Mouse (Mus musculus) spleen, postnatal 10 days (tissue): ENCODE data around the gene Tmppe.

Experiments
- DNase-seq, 2 experiments: peaks; one replicate each; pipeline ENCODE4 v3.0.0; 2021 to 2022; ENCODE audit warnings: low spot score in 2 of 2

Gene Tmppe

DNA sequence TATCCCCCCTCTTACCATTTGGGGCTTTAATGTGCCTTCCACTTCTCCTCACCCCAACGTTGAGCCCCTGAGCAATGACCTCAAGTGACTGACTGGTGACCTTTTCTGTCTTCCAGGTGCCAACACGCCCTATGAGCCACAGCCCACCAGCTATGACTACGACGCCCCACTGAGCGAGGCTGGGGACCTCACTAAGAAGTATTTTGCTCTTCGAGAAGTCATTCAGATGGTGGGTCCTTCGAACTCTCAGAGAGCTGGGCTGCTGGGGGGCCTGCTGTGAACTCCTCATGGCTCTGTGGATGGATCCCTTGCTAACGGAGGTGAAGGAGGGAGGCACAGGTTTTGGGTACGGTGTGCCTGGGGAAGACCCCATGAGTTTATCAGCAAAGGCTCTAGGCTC, 42.0 kb downstream of the Tmppe start:
- no peak for DNase-seq

DNA sequence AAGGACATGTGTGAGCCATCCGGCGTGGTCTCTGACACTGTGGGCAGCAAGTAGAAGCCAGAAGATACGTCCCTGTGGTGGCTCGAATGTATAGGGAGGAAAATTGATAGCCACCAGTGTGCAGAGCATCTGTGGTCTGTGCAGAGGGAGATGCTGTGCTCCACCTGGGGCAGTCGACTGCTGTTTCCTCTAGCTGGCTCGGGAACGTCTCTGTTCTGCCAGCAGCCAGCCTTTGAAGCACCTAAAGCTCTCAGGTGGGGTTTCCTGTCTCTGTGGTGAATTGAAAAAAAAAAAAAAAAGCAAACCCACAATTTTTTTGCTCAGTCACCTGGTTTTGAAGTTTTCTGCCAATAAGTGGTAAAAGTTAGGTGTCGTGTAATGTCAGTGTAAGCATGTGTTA, 42.4 kb downstream of the Tmppe start:
- no peak for DNase-seq

DNA sequence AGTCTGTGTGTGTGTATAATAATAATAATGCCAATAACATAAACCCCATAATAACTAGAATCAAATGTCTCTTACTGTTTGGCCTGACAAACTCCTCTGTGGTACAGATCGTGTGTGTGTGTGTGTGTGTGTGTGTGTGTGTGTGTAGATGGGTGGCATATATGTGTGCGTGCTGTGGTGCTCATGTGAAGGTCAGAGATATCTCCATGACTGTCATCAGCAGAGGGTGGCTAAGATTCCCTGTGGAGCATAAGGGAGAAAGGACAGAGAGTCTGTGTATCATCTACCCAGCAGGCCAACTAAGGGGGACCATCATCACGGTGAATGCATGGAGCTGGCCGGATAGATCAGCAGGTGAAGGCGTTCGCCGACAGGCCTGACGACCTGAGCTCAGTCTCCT, 46.0 kb downstream of the Tmppe start:
- DNase-seq: no peak

DNA sequence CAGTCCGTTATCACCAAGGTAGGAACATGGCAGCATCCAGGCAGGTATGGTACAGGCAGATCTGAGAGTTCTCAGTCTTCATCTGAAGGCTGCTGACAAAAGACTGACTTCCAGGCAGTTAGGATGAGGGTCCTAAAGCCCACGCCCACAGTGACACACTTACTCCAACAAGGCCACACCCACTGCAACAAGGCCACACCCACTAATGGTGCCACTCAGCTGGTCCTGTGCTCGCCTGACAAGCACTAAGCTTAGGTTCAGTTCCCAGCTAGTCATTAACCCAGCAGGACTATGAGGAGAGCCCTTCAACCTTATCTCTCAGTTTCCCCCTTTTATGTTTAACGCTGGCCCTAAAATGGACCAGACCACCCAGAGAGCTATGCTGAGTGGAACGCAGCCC, 47.8 kb downstream of the Tmppe start:
- no peak for DNase-seq

DNA sequence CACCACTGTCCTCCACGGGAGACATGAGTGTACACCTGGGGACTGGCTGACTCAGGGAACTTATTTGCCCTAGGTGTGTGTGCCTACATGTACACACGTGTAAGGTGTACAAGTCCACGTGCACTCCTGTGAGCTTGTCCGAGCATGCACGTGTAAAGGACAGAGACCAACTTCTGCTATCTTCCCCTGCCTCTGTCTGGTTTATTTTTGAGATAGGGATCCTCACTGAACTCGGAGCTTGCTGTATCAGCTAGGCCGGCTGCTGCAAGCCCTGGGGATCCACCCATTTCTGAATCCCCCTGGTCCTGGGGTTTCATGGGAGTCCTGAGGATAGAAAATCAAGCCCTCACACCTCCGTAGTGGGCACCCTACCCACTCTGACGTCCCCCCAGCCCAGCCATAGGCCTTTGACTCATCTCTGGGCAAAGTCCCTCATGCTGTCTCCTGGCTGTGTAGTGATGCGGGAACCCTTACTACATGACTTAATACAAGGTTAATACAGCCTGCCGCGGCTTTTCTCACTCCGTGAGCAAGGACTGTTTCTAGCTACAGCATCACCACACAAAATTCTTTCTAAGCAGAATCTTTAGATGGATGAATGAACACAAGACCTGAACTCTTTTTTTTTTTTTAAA, 48.3 kb downstream of the Tmppe start:
- DNase-seq: no peak

DNA sequence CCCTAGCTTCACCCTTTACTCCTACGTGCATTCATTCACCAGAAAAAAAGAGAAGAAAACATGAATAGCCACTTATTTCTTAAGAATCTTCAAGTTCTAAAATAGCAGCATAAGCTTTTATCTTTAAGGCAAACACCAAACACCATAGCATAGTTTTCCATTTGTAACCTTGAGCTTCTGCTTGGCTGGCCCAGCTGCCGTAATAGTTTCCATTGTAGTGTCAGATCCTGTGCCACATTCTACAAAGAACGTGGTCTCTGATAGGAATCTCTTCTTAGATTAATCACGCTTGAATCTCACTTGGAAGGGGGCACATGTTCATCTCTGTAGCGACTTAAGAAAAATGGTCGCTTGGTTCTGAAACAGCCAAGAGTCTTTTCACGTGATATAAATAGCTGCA, 50.7 kb downstream of the Tmppe start:
- no peak for DNase-seq

DNA sequence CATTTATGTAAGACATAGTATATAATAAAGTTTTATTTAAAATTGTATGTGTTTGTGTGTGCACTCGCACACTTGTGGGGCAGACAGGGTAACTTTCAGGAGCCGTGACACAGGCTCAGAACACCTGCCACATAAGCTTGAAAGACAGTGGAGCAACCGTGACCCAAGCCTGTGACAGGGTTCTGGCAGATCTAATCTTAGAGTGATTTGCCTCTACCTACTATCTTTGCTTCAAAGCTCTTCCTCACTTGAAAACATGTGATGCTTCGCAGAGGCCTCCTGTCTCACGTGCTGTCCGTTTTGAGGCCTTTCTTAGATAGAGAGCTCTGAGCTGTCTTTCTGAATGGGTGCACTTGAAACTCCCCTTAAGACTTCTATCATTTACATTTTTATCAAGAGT, 51.5 kb downstream of the Tmppe start:
- DNase-seq: no peak

DNA sequence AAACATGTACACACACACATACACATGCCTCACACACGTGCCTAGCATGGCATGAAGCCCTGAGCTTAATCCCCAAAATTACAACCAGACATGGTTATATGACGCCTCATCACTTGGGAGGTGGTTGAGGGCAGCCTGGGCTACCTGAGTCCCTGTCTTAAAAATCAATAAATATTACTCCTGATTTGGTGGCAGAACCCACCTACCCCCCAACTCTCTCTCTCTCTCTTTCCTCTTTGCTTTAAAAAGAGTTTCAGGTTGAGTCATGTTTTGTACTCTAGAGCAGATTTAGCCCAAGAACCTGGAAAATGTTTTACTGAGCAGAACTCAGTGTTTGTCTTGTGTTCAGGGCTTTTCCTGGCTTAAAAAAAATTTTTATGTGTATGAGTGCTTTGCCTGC, 54.5 kb downstream of the Tmppe start:
- DNase-seq: no peak
